Mouse (Mus musculus) spleen, adult 2 months (tissue): ENCODE results near the gene Zfp280d. TPM values are rescaled to one million over a fixed set of nuclear protein-coding genes. Genes with fewer than 3 reads are reported as not detected.

Experiments
- DNase-seq, 2 experiments: peaks; one replicate each; pipeline versions ENCODE4 v3.0.0 to v3.0.0-alpha.2; 2012 to 2021; ENCODE audit warnings: low spot score in 2 of 2, low read depth in 1 of 2
- H3K27ac ChIP-seq: fragments of 200-500 bp; 2 replicates; pipeline ENCODE4 v1.5.1; 2012; ENCODE audit warnings: low read length, inconsistent platforms; ENCODE audit not compliant: insufficient read depth
- H3K27me3 ChIP-seq: fragments of 200-500 bp; 2 replicates; pipeline ENCODE4 v1.6.1; 2012; ENCODE audit warnings: mild to moderate bottlenecking, moderate library complexity, low read length, inconsistent platforms; ENCODE audit not compliant: control insufficient read depth, insufficient read depth
- H3K36me3 ChIP-seq: fragments of 200-500 bp; 2 replicates; pipeline ENCODE4 v1.6.1; 2012; ENCODE audit warnings: mild to moderate bottlenecking, low read length, inconsistent platforms; ENCODE audit not compliant: control insufficient read depth, insufficient read depth
- H3K4me1 ChIP-seq: fragments of 200-500 bp; 2 replicates; pipeline ENCODE4 v1.6.1; 2011; ENCODE audit warnings: inconsistent platforms; ENCODE audit not compliant: control insufficient read depth, insufficient read depth, insufficient read length
- H3K4me3 ChIP-seq: fragments of 200-500 bp; 2 replicates; pipeline ENCODE4 v1.5.1; 2011; ENCODE audit warnings: mild to moderate bottlenecking, inconsistent platforms; ENCODE audit not compliant: insufficient read depth, insufficient read length; ENCODE audit errors: extremely low read depth
- CTCF ChIP-seq: fragments of 200-500 bp; IDR thresholded peaks from 2 replicates; pipeline ENCODE4 v1.5.1; 2011; ENCODE audit warnings: mild to moderate bottlenecking, inconsistent platforms; ENCODE audit not compliant: insufficient read depth, insufficient read length, insufficient replicate concordance; ENCODE audit errors: extremely low read depth
- POLR2A ChIP-seq: fragments of 200-500 bp; IDR thresholded peaks from 2 replicates; pipeline ENCODE4 v1.6.1; 2011; ENCODE audit warnings: low read depth, low read length, inconsistent platforms
- WGBS: fragments of 180-500 bp; shearing (Covaris S2); methylation state at CpG from one replicate; pipeline ENCODE4 v1.1.7; 2018; 5-methylcytosine and 5-hydroxymethylcytosine counted together
- polyA plus RNA-seq: library from polyadenylated mRNA; depleted of rRNA; stranded (reverse); fragments of >200 nt; gene quantifications from 2 replicates; pipeline ENCODE4 v1.2.3, GENCODE M21; 2012; rRNA removed

Zfp280d gene
- 5.6 and 6.8 TPM in 2 replicates for polyA plus RNA-seq

DNA sequence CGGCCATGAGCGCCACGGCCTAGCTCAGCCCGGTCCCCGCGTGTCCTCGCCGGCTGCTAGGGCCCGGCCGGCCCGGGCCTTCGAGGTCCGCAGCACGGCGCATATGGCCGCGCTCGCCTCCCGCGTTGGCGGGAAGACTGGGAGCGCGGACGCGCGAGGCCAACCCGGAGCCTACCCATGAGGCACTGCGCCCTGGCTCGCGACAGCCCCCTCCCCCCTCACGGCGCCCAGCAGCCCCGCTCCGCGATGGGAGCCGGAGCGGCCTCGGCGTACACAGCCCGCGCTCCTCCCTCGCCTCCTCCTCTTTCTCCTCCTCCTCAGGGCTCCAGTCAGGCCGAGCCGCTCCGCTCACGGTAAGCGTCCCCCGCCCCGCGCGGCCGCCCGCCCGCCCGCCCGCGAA lies at the start of gene Zfp280d:
Zfp280d (plus strand) TSS at position 184 of the 400 bp plus-strand sequence.
- no peaks in the 10 kb centered on the region for H3K27me3 ChIP-seq
- H3K4me1 ChIP-seq: peaks cover 6% of the 10 kb centered on the region; the same call in 1 of the 2 replicates
- no peaks in the 10 kb centered on the region for H3K36me3 ChIP-seq
- peak; percentile 74 to 87 for DNase-seq
- TF ChIP-seq POLR2A (peak; percentile 34; the same call in 1 of the 2 replicates), CTCF (no peak)
- H3K27ac ChIP-seq: peak within 1 kb of the TSS; percentile 97
- H3K4me3 ChIP-seq: peak within 1 kb of the TSS; percentile 96
- WGBS: 3% methylated on average over 44 of the region's 57 CpGs

DNA sequence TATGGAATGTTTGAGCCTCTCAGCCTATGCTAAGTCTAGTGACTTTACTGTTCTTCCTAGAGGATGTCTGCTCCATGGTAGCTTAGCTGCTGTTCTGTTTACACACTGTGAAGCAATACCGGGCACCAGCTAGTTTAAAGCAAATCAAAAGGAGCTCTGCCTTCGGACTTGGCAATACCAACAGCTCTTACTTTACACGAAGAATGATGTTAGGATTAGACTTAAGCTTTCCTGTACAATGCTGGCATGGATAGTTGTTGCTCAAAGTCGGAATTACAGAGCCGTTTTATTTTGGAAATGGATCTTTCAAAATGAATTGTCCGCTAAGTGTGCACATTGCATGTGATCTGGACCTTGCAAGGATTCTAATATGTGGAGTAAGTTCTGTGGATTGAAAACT lies 48.1 kb upstream of the Zfp280d start:
- H3K4me3 ChIP-seq: no peak overlapping the region
- H3K27me3 ChIP-seq: no peaks in the 10 kb centered on the region
- H3K27ac ChIP-seq: no peak overlapping the region
- DNase-seq: no peak
- TF ChIP-seq CTCF (no peak), POLR2A (no peak)
- H3K4me1 ChIP-seq: no peaks in the 10 kb centered on the region
- H3K36me3 ChIP-seq: no peaks in the 10 kb centered on the region
- WGBS: 89% methylated on average over 6 of the region's 6 CpGs

DNA sequence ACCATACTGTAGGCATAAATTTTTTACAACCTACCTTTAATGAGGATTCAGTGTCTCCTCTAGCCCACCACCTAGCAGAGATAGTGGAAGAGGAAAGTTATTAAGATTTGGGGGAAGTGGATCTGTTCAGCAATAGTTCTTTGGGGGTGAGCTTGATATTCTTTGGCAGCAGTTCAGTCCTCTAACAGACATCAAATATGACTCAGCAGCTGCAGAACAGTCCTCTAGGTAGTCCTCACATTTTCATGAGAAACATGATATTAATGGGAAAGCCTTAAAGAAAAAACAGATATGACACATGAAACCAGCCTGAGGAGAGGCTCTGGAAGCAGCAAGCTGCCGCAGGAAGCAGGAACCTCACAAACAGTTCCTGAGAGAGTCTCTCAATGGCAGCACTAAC lies 22.0 kb upstream of the Zfp280d start:
- 76% methylated on average over 1 of the region's 1 CpGs for WGBS
- DNase-seq: no peak
- Histone ChIP-seq H3K36me3 (no peaks in the 10 kb centered on the region), H3K4me3 (no peak overlapping the region), H3K27ac (no peak overlapping the region), H3K4me1 (no peaks in the 10 kb centered on the region), H3K27me3 (no peaks in the 10 kb centered on the region)
- TF ChIP-seq CTCF (no peak), POLR2A (no peak)

DNA sequence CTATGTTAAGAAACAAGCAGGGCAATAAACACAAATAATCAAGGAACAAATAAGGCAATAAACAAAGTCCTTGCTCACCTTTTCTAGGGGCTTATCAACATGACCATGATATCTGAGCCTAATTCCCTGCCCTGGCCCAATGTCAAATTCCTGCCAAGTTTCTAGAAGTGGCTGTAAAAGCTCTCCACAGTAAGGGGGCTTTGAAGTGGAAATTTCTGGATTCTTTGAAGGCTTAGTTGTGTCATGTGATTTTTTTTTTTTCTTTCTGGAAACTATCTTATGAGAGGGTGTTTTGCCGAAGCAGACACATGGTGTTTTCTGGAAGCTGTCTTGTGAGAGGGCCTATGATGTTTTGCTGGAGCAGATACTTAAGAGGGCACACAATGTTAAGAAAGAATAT lies 19.4 kb upstream of the Zfp280d start:
- H3K27ac ChIP-seq: no peak overlapping the region
- no peaks in the 10 kb centered on the region for H3K27me3 ChIP-seq
- TF ChIP-seq POLR2A: no peak
- TF ChIP-seq CTCF: no peak
- H3K36me3 ChIP-seq: no peaks in the 10 kb centered on the region
- H3K4me1 ChIP-seq: no peaks in the 10 kb centered on the region
- no peak overlapping the region for H3K4me3 ChIP-seq
- no peak for DNase-seq
- 88% methylated on average over 1 of the region's 1 CpGs for WGBS

DNA sequence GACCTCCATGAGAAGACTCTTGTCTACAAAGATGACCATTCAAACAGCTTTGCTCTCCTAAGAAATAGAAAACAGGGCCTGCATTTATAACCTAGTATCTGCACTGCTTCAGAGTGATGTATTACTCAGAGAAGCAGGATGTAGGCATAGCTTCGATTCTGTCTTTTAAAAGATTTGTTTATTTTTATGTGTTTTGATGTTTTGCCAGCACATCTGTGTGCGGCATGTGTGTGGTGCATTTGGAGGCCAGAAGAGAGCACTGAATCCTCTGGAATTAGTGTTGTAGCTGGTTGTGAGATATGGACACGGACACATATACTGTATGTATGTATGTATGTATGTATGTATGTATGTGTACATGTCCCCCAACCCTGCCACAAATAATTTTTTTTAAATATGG lies 18.0 kb upstream of the Zfp280d start:
- Histone ChIP-seq H3K4me1 (no peaks in the 10 kb centered on the region), H3K27ac (no peak overlapping the region), H3K4me3 (no peak overlapping the region), H3K27me3 (no peaks in the 10 kb centered on the region), H3K36me3 (no peaks in the 10 kb centered on the region)
- TF ChIP-seq POLR2A: no peak
- TF ChIP-seq CTCF: no peak
- DNase-seq: no peak
- WGBS: 87% methylated on average over 3 of the region's 3 CpGs

DNA sequence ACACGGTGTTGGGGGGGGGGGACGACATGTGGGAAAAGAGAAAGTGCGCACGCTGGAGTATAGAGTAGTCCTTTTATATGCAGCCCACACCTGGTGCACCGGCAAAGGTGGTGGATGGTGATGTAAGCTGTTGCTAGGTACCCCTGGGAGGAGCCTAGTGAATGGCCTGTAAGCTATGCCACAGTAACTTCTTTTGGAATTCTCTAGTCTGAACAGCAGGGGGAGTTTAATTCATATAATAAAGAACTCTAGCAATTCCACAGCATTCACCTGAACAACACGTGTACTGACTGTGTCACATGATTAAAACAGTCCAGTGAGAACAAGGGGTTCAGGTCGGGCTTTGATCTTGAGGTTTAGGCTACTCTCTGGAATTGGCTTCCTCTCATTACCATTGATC lies 14.3 kb upstream of the Zfp280d start:
- 29% methylated on average over 6 of the region's 7 CpGs for WGBS
- H3K27ac ChIP-seq: no peak overlapping the region
- no peaks in the 10 kb centered on the region for H3K4me1 ChIP-seq
- DNase-seq: peak; percentile 28 to 50
- no peaks in the 10 kb centered on the region for H3K36me3 ChIP-seq
- no peak overlapping the region for H3K4me3 ChIP-seq
- H3K27me3 ChIP-seq: no peaks in the 10 kb centered on the region
- no peak for TF ChIP-seq CTCF
- TF ChIP-seq POLR2A: no peak

DNA sequence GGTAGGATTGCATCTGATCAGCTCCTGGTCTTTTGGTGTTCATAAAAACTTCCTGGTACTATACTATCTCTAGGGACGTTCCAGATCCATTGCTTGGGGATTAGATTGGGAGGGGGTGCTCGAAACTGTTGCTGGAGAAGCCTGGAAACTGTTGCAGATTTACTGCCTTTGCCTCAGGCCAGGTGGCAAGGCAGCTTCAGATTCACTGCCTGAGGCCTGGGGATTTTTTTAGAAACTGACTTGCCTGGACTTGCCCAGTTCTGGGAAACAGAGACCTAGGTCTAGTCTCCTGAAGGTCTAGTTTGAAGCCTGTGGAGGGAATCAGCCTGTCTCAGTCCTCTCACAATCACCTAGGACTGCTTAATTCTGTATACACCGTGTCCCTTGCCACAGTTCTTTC lies 9.8 kb upstream of the Zfp280d start:
- DNase-seq: no peak
- Histone ChIP-seq H3K27me3 (no peaks in the 10 kb centered on the region), H3K36me3 (no peaks in the 10 kb centered on the region), H3K4me3 (no peak overlapping the region), H3K27ac (no peak overlapping the region), H3K4me1 (no peaks in the 10 kb centered on the region)
- TF ChIP-seq POLR2A (no peak), CTCF (no peak)
- 93% methylated on average over 3 of the region's 3 CpGs for WGBS
